Mouse (Mus musculus) limb, embryonic 13.5 days (tissue): ENCODE data around the gene Rflnb. TPM values are rescaled to one million over a fixed set of nuclear protein-coding genes. Genes with fewer than 3 reads are reported as not detected.
A peak's percentile ranks its signal among the peaks of the same experiment; 100 is the strongest.

ENCODE experiments used
- ATAC-seq: fragments of 200-750 bp; cut with Nextera tagmentation; 2 replicates; pipeline ENCODE4 v1.8.0; 2017; ENCODE audit warnings: low read depth, moderate number of reproducible peaks, moderate TSS enrichment; ENCODE audit not compliant: low FRiP score
- H3K27ac ChIP-seq: fragments of 300-500 bp; sonication (generic); 2 replicates; pipeline ENCODE4 v1.5.1; 2015; ENCODE audit warnings: inconsistent platforms, mild to moderate bottlenecking, moderate library complexity
- H3K27me3 ChIP-seq: fragments of 300-500 bp; sonication (generic); 2 replicates; pipeline ENCODE4 v1.6.1; 2015; ENCODE audit warnings: mild to moderate bottlenecking, inconsistent platforms
- H3K36me3 ChIP-seq: fragments of 300-500 bp; sonication (generic); 2 replicates; pipeline ENCODE4 v1.6.1; 2015; ENCODE audit warnings: inconsistent platforms, mild to moderate bottlenecking, moderate library complexity
- H3K4me1 ChIP-seq: fragments of 300-500 bp; sonication (generic); 2 replicates; pipeline ENCODE4 v1.6.1; 2015; ENCODE audit warnings: inconsistent platforms
- H3K4me2 ChIP-seq: fragments of 300-500 bp; sonication (generic); replicated peaks from 2 replicates; pipeline ENCODE4 v1.6.1; 2015; ENCODE audit warnings: inconsistent platforms, mild to moderate bottlenecking, moderate library complexity
- H3K4me3 ChIP-seq: fragments of 300-500 bp; sonication (generic); 2 replicates; pipeline ENCODE4 v1.5.1; 2015; ENCODE audit warnings: moderate library complexity, mild to moderate bottlenecking, inconsistent platforms
- H3K9ac ChIP-seq: fragments of 300-500 bp; sonication (generic); 2 replicates; pipeline ENCODE4 v1.6.1; 2015; ENCODE audit warnings: mild to moderate bottlenecking, inconsistent platforms
- H3K9me3 ChIP-seq: fragments of 300-500 bp; sonication (generic); 2 replicates; pipeline ENCODE4 v1.6.1; 2016; ENCODE audit warnings: inconsistent platforms
- WGBS: fragments of 180-500 bp; shearing (Covaris S2); methylation state at CpG from one replicate; pipeline ENCODE4 v1.1.7; 2015; 5-methylcytosine and 5-hydroxymethylcytosine counted together
- polyA plus RNA-seq: library from polyadenylated mRNA; unstranded; fragments of >200 nt; fragmentation: Nextera tagmentation; extraction: Ambion mirVana; gene quantifications from 2 replicates; pipeline ENCODE4 v1.2.1, GENCODE M21; 2015

Gene Rflnb
- polyA plus RNA-seq, 1 experiment from 2014 or later, result 52.1 TPM

GRCm38 (mm10) chr11:76050967-76051512 lies 23.5 kb upstream of the Rflnb start:
- H3K4me2 ChIP-seq, result no peak overlapping the region
- H3K9me3 ChIP-seq, result no peaks in the 10 kb centered on the region
- no peak for ATAC-seq
- H3K9ac ChIP-seq, result no peak overlapping the region
- 35% methylated on average over 5 of the region's 5 CpGs for WGBS
- H3K27me3 ChIP-seq, result no peaks in the 10 kb centered on the region
- H3K27ac ChIP-seq, result no peak overlapping the region; the same call in 1 of the 2 replicates
- H3K4me3 ChIP-seq, result no peak overlapping the region
- H3K4me1 ChIP-seq, result peaks cover 18% of the 10 kb centered on the region
- H3K36me3 ChIP-seq, result peaks cover 21% of the 10 kb centered on the region

- WGBS, result 40% methylated on average over 3 of the region's 3 CpGs
- no peak for ATAC-seq
- Histone ChIP-seq H3K4me3 (no peak overlapping the region), H3K9ac (no peak overlapping the region), H3K27ac (no peak overlapping the region), H3K9me3 (no peaks in the 10 kb centered on the region), H3K27me3 (no peaks in the 10 kb centered on the region), H3K36me3 (peaks cover 22% of the 10 kb centered on the region), H3K4me2 (no peak overlapping the region), H3K4me1 (peaks cover 18% of the 10 kb centered on the region)
Observed at GRCm38 (mm10) chr11:76050509-76050908, 22.9 kb upstream of the Rflnb start.

GRCm38 (mm10) chr11:76045367-76045766 lies 17.8 kb upstream of the Rflnb start:
- H3K27ac ChIP-seq, result no peak overlapping the region
- H3K4me3 ChIP-seq, result no peak overlapping the region
- H3K27me3 ChIP-seq, result no peaks in the 10 kb centered on the region
- H3K4me1 ChIP-seq, result peaks cover 31% of the 10 kb centered on the region
- no peak overlapping the region for H3K4me2 ChIP-seq
- no peak overlapping the region for H3K9ac ChIP-seq
- peaks cover 31% of the 10 kb centered on the region for H3K36me3 ChIP-seq
- 92% methylated on average over 6 of the region's 6 CpGs for WGBS
- no peak for ATAC-seq
- no peaks in the 10 kb centered on the region for H3K9me3 ChIP-seq

GRCm38 (mm10) chr11:76044468-76044867 lies 16.9 kb upstream of the Rflnb start:
- Histone ChIP-seq H3K36me3 (peaks cover 31% of the 10 kb centered on the region), H3K9ac (no peak overlapping the region), H3K4me2 (no peak overlapping the region), H3K9me3 (no peaks in the 10 kb centered on the region), H3K4me1 (peaks cover 31% of the 10 kb centered on the region), H3K4me3 (no peak overlapping the region), H3K27ac (no peak overlapping the region), H3K27me3 (no peaks in the 10 kb centered on the region)
- 77% methylated on average over 6 of the region's 6 CpGs for WGBS
- no peak; the same call in 1 of the 2 replicates for ATAC-seq

- H3K27me3 ChIP-seq, result no peaks in the 10 kb centered on the region
- H3K4me3 ChIP-seq, result no peak overlapping the region
- H3K9me3 ChIP-seq, result no peaks in the 10 kb centered on the region
- H3K36me3 ChIP-seq, result peaks cover 27% of the 10 kb centered on the region
- no peak overlapping the region for H3K9ac ChIP-seq
- H3K4me1 ChIP-seq, result peaks cover 31% of the 10 kb centered on the region
- 24% methylated on average over 5 of the region's 5 CpGs for WGBS
- no peak overlapping the region for H3K4me2 ChIP-seq
- ATAC-seq, result no peak
- 0 out of 2 replicates have a peak overlapping the region, but pooled peaks have one; percentile 71 for H3K27ac ChIP-seq
Observed at GRCm38 (mm10) chr11:76042882-76043281, 15.3 kb upstream of the Rflnb start.

GRCm38 (mm10) chr11:76042041-76042638 lies 14.6 kb upstream of the Rflnb start:
- Histone ChIP-seq H3K36me3 (peaks cover 25% of the 10 kb centered on the region), H3K4me2 (no peak overlapping the region), H3K4me1 (peaks cover 31% of the 10 kb centered on the region), H3K9ac (no peak overlapping the region), H3K27me3 (no peaks in the 10 kb centered on the region), H3K27ac (peak overlapping the region; percentile 71), H3K4me3 (no peak overlapping the region), H3K9me3 (no peaks in the 10 kb centered on the region)
- no peak for ATAC-seq
- WGBS, result 51% methylated on average over 10 of the region's 10 CpGs

GRCm38 (mm10) chr11:76040761-76041376 lies 13.3 kb upstream of the Rflnb start:
- Histone ChIP-seq H3K27me3 (no peaks in the 10 kb centered on the region), H3K4me1 (peaks cover 31% of the 10 kb centered on the region), H3K9me3 (no peaks in the 10 kb centered on the region), H3K36me3 (peaks cover 12% of the 10 kb centered on the region), H3K27ac (no peak overlapping the region), H3K4me3 (no peak overlapping the region), H3K9ac (no peak overlapping the region), H3K4me2 (no peak overlapping the region)
- 63% methylated on average over 4 of the region's 4 CpGs for WGBS
- no peak for ATAC-seq

GRCm38 (mm10) chr11:76040106-76040505 lies 12.5 kb upstream of the Rflnb start:
- Histone ChIP-seq H3K36me3 (peaks cover 4% of the 10 kb centered on the region; the same call in 1 of the 2 replicates), H3K4me2 (no peak overlapping the region), H3K27ac (no peak overlapping the region), H3K4me1 (peaks cover 31% of the 10 kb centered on the region), H3K4me3 (no peak overlapping the region), H3K27me3 (no peaks in the 10 kb centered on the region), H3K9ac (no peak overlapping the region), H3K9me3 (no peaks in the 10 kb centered on the region)
- no peak for ATAC-seq
- 90% methylated on average over 8 of the region's 8 CpGs for WGBS

- no peak for ATAC-seq
- Histone ChIP-seq H3K4me3 (no peak overlapping the region), H3K36me3 (no peaks in the 10 kb centered on the region; the same call in 1 of the 2 replicates), H3K4me1 (peaks cover 30% of the 10 kb centered on the region), H3K27me3 (no peaks in the 10 kb centered on the region), H3K9me3 (no peaks in the 10 kb centered on the region), H3K9ac (no peak overlapping the region), H3K27ac (no peak overlapping the region), H3K4me2 (no peak overlapping the region)
- 84% methylated on average over 3 of the region's 3 CpGs for WGBS
Observed at GRCm38 (mm10) chr11:76039271-76040053, 11.9 kb upstream of the Rflnb start.

- peaks cover 19% of the 10 kb centered on the region for H3K4me1 ChIP-seq
- H3K4me3 ChIP-seq, result no peak overlapping the region
- H3K36me3 ChIP-seq, result no peaks in the 10 kb centered on the region
- H3K27me3 ChIP-seq, result no peaks in the 10 kb centered on the region
- 44% methylated on average over 6 of the region's 6 CpGs for WGBS
- no peak overlapping the region for H3K27ac ChIP-seq
- no peak for ATAC-seq
- H3K4me2 ChIP-seq, result no peak overlapping the region
- H3K9me3 ChIP-seq, result no peaks in the 10 kb centered on the region
- H3K9ac ChIP-seq, result no peak overlapping the region
Observed at GRCm38 (mm10) chr11:76037581-76038294, 10.2 kb upstream of the Rflnb start.

GRCm38 (mm10) chr11:76035182-76035581 lies 7.6 kb upstream of the Rflnb start:
- WGBS, result 77% methylated on average over 8 of the region's 8 CpGs
- no peak overlapping the region for H3K4me2 ChIP-seq
- no peak for ATAC-seq

More at GRCm38 (mm10) chr11:76035182-76035581, 7.6 kb upstream of the Rflnb start:
- Histone ChIP-seq H3K9ac (no peak overlapping the region), H3K27ac (no peak overlapping the region), H3K4me1 (no peaks in the 10 kb centered on the region), H3K4me3 (no peak overlapping the region), H3K9me3 (no peaks in the 10 kb centered on the region), H3K36me3 (no peaks in the 10 kb centered on the region), H3K27me3 (no peaks in the 10 kb centered on the region)
